ENCODE assay signal across 8 mouse cellular contexts in the genomic region with DNA sequence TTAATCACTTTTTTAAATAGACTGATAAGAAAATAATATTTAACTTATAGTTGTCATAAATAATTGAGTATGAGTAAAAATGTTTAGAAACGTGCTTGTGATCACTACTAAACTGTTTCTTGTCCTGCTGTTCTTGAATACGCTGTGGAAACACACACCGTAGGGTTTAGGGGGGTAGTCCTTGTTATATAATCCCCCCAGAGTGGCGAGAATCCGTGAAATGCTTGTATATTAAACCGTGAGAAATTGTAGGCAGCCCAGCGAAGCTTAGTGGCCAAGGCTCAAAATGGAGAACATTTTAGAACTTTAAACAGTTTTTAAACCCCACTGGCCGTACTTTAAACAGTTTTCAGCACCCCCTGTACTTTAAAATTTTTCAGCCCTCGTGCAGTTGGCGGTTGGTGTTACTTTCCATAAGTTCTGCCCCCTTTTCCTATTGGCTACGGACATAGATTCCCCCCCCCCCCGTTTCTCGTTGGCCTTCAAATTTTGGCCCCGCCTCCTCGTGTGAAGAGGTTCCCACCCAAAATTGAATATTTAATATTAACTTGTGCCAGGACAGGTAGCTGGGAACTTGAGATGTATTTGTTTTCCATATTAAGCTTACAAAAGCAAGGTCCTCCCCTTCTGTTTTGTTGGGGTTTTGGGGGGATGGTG. TPM values are rescaled to one million over a fixed set of nuclear protein-coding genes. Genes with fewer than 3 reads are reported as not detected.
DNase-seq lines count a peak whose midpoint lies in the region; ATAC-seq lines count a peak whose summit lies in the region.

No protein-coding gene starts in this region.

- H3K4me3 ChIP-seq in embryonic facial prominence, embryonic 14.5 days (ENCODE audit: low read depth, low read length), result peak overlapping the region; percentile 53
- H3K4me3 ChIP-seq in limb, embryonic 12.5 days (replicated peaks), result peak overlapping the region; percentile 52
- H3K4me3 ChIP-seq in midbrain, embryonic 12.5 days, result peak overlapping the region; percentile 50

- H3K27me3 ChIP-seq in embryonic facial prominence, embryonic 14.5 days (replicated peaks; ENCODE audit: control insufficient read depth, insufficient read depth, low read length), result no peaks in the 10 kb centered on the region
- H3K27me3 ChIP-seq in limb, embryonic 12.5 days, result 0 out of 2 replicates have a peak, but pooled peaks cover 4% of the 10 kb centered on the region
- H3K27me3 ChIP-seq in midbrain, embryonic 12.5 days, result no peaks in the 10 kb centered on the region

- no peaks in the 10 kb centered on the region for H3K36me3 ChIP-seq in embryonic facial prominence, embryonic 14.5 days (ENCODE audit: control insufficient read depth, insufficient read depth, low read length)
- no peaks in the 10 kb centered on the region for H3K36me3 ChIP-seq in limb, embryonic 12.5 days
- no peaks in the 10 kb centered on the region for H3K36me3 ChIP-seq in midbrain, embryonic 12.5 days

- H3K9ac ChIP-seq in embryonic facial prominence, embryonic 14.5 days (ENCODE audit: low read depth, low read length), result no peak overlapping the region; the same call in 1 of the 2 replicates
- H3K9ac ChIP-seq in limb, embryonic 12.5 days (replicated peaks), result no peak overlapping the region
- no peak overlapping the region for H3K9ac ChIP-seq in midbrain, embryonic 12.5 days (replicated peaks)

- H3K4me2 ChIP-seq in embryonic facial prominence, embryonic 14.5 days (ENCODE audit: low read depth, low read length), result peak overlapping the region; percentile 48
- H3K4me2 ChIP-seq in limb, embryonic 12.5 days, result peak overlapping the region; percentile 49
- H3K4me2 ChIP-seq in midbrain, embryonic 12.5 days (replicated peaks), result peak overlapping the region; percentile 45

- H3K4me1 ChIP-seq in embryonic facial prominence, embryonic 14.5 days (ENCODE audit: control insufficient read depth, insufficient read depth, low read length), result no peaks in the 10 kb centered on the region
- H3K4me1 ChIP-seq in limb, embryonic 12.5 days (replicated peaks), result no peaks in the 10 kb centered on the region
- H3K4me1 ChIP-seq in midbrain, embryonic 12.5 days, result no peaks in the 10 kb centered on the region

- peak overlapping the region; percentile 89; the same call in 1 of the 2 replicates for H3K27ac ChIP-seq in embryonic facial prominence, embryonic 14.5 days (replicated peaks; ENCODE audit: low read depth, low read length)
- H3K27ac ChIP-seq in limb, embryonic 12.5 days, result no peak overlapping the region
- peak overlapping the region; percentile 88 for H3K27ac ChIP-seq in midbrain, embryonic 12.5 days (replicated peaks)

- peak; percentile 39 for ATAC-seq in frontal cortex, adult (ENCODE audit: low TSS enrichment)
- ATAC-seq in embryonic facial prominence, embryonic 14.5 days (ENCODE audit: low read depth), result peak; percentile 69
- peak; percentile 79 to 83 for ATAC-seq in hematopoietic stem cell, adult 5-6 weeks (replicated peaks in 1 of 2; ENCODE audit: insufficient read depth in 1 of 2, low FRiP score in 2 of 2, low TSS enrichment in 1 of 2, low read depth in 1 of 2, poor library complexity in 2 of 2, severe bottlenecking in 2 of 2)
- peak; percentile 78 for ATAC-seq in limb, embryonic 12.5 days (ENCODE audit: insufficient number of reproducible peaks, insufficient read depth, low FRiP score, low TSS enrichment, low read depth)
- peak; percentile 54 for ATAC-seq in midbrain, embryonic 12.5 days (ENCODE audit: low FRiP score, low read depth)

- WGBS in embryonic facial prominence, embryonic 14.5 days, result 20% methylated on average over 15 of the region's 15 CpGs
- 15% methylated on average over 15 of the region's 15 CpGs for WGBS in limb, embryonic 12.5 days
- 29% methylated on average over 15 of the region's 15 CpGs for WGBS in midbrain, embryonic 12.5 days

- no peak for DNase-seq in frontal cortex, postnatal 14 days (ENCODE audit: low spot score in 2 of 2)
- DNase-seq in adrenal gland, postnatal 10 days, result peak; percentile 38
- peak; percentile 82 for DNase-seq in embryonic facial prominence, embryonic 14.5 days (ENCODE audit: low spot score)
- peak; percentile 68 for DNase-seq in thymus, postnatal 0 days (ENCODE audit: low spot score)

- H3K9me3 ChIP-seq in embryonic facial prominence, embryonic 14.5 days (ENCODE audit: control insufficient read depth, low read length), result no peaks in the 10 kb centered on the region
- no peaks in the 10 kb centered on the region for H3K9me3 ChIP-seq in limb, embryonic 12.5 days
- no peaks in the 10 kb centered on the region for H3K9me3 ChIP-seq in midbrain, embryonic 12.5 days

RNA-seq across cellular contexts. Expression of a gene that starts 1.0 kb away (rescaled TPM):
- total RNA-seq in adrenal gland, postnatal 10 days (2021), result 10 to 100 TPM; 13.1 to 15.5 TPM
- polyA plus RNA-seq in embryonic facial prominence, embryonic 14.5 days (2014; fragmentation: Nextera tagmentation; extraction: Ambion mirVana), result 15.5 and 18.6 TPM in 2 replicates
- total RNA-seq in hematopoietic stem cell, adult 5-6 weeks (2017), result 17.1 and 32.8 TPM in 2 replicates
- 12.1 and 12.2 TPM in 2 replicates for polyA plus RNA-seq in limb, embryonic 12.5 days (2016; fragmentation: Nextera tagmentation; extraction: Ambion mirVana)
- polyA plus RNA-seq in midbrain, embryonic 12.5 days (2016; fragmentation: Nextera tagmentation; extraction: Ambion mirVana), result 12.0 and 12.3 TPM in 2 replicates
- 8.5 and 8.6 TPM in 2 replicates for polyA plus RNA-seq in thymus, postnatal 0 days (2015; fragmentation: Nextera tagmentation; extraction: Ambion mirVana)

RNA-seq across cellular contexts. Expression of a gene that starts 30.8 kb away (rescaled TPM):
- not detected for total RNA-seq in adrenal gland, postnatal 10 days (2021)
- polyA plus RNA-seq in embryonic facial prominence, embryonic 14.5 days (2014; fragmentation: Nextera tagmentation; extraction: Ambion mirVana), result 0.07 and 0.17 TPM in 2 replicates
- not detected in 2 replicates for total RNA-seq in hematopoietic stem cell, adult 5-6 weeks (2017)
- not detected in 2 replicates for polyA plus RNA-seq in limb, embryonic 12.5 days (2016; fragmentation: Nextera tagmentation; extraction: Ambion mirVana)
- 0.03 TPM in 1 of 2 replicates, not detected in the other for polyA plus RNA-seq in midbrain, embryonic 12.5 days (2016; fragmentation: Nextera tagmentation; extraction: Ambion mirVana)
- polyA plus RNA-seq in thymus, postnatal 0 days (2015; fragmentation: Nextera tagmentation; extraction: Ambion mirVana), result not detected in 2 replicates

Comparison
In these comparisons a context has a peak if more than half of its experiments do, and no peak if none do; other contexts are left out.
1. DNase-seq: peak in adrenal gland, postnatal 10 days (single experiment), embryonic facial prominence, embryonic 14.5 days (single experiment) and thymus, postnatal 0 days (single experiment); none in frontal cortex, postnatal 14 days (0 of 2).
2. Peak in every context shown above with its lines, with median percentiles within 50 percentile points of each other: ATAC-seq, H3K4me2 ChIP-seq and H3K4me3 ChIP-seq.